Mouse (Mus musculus) intestine, embryonic 15.5 days (tissue): ENCODE measurements around the gene Twsg1. TPM values are rescaled to one million over a fixed set of nuclear protein-coding genes. Genes with fewer than 3 reads are reported as not detected.

Experiments used
- ATAC-seq: fragments of 200-750 bp; cut with Nextera tagmentation; 2 replicates; pipeline ENCODE4 v1.8.0; 2017; ENCODE audit warnings: moderate TSS enrichment, moderate library complexity
- H3K27ac ChIP-seq: fragments of 300-500 bp; sonication (generic); 2 replicates; pipeline ENCODE4 v1.5.1; 2015; ENCODE audit warnings: mild to moderate bottlenecking, inconsistent platforms
- H3K27me3 ChIP-seq: fragments of 300-500 bp; sonication (generic); replicated peaks from 2 replicates; pipeline ENCODE4 v1.6.1; 2015; ENCODE audit warnings: inconsistent platforms
- H3K36me3 ChIP-seq: fragments of 300-500 bp; sonication (generic); 2 replicates; pipeline ENCODE4 v1.6.1; 2015; ENCODE audit warnings: inconsistent platforms
- H3K4me1 ChIP-seq: fragments of 300-500 bp; sonication (generic); replicated peaks from 2 replicates; pipeline ENCODE4 v1.6.1; 2015; ENCODE audit warnings: inconsistent platforms
- H3K4me2 ChIP-seq: fragments of 300-500 bp; sonication (generic); replicated peaks from 2 replicates; pipeline ENCODE4 v1.6.1; 2015; ENCODE audit warnings: mild to moderate bottlenecking, inconsistent platforms
- H3K4me3 ChIP-seq: fragments of 300-500 bp; sonication (generic); replicated peaks from 2 replicates; pipeline ENCODE4 v1.5.1; 2015; ENCODE audit warnings: inconsistent platforms
- H3K9ac ChIP-seq: fragments of 300-500 bp; sonication (generic); 2 replicates; pipeline ENCODE4 v1.6.1; 2015; ENCODE audit warnings: inconsistent platforms
- H3K9me3 ChIP-seq: fragments of 300-500 bp; sonication (generic); 2 replicates; pipeline ENCODE4 v1.6.1; 2016; ENCODE audit warnings: inconsistent platforms
- WGBS: fragments of 180-500 bp; shearing (Covaris S2); methylation state at CpG from one replicate; pipeline ENCODE4 v1.1.7; 2015; 5-methylcytosine and 5-hydroxymethylcytosine counted together
- polyA plus RNA-seq: library from polyadenylated mRNA; unstranded; fragments of >200 nt; fragmentation: Nextera tagmentation; extraction: Ambion mirVana; gene quantifications from 2 replicates; pipeline ENCODE4 v1.2.1, GENCODE M21; 2015

The Twsg1 gene
- polyA plus RNA-seq, 1 experiment from 2014 or later: 82.4 TPM

DNA sequence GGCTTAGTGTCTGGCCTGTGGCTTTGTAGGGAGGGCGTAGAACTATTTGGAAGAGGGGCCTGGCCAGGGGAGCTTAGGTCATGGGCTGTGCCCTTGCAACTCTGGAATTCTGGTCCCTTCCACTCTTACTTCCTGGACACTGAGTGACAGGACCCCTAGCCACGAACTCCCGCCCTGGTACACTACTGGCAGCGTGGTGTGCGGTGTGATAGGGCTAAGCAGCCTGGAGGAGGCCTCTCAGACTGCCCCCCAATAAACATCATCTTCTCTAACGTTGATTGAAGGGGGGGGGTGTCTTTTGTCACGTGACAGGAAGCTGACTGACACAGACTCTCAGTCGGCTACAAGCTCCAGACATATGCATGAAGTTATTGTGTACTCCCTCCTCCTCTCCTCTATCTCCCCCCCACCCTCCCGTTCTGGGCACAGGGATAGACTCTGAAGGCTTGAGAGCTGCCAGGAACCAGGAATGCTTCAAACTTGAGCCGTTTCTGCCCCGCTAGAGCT, 44.1 kb downstream of the Twsg1 start:
- H3K27me3 ChIP-seq: no peaks in the 10 kb centered on the region
- peaks cover 7% of the 10 kb centered on the region for H3K4me1 ChIP-seq
- no peaks in the 10 kb centered on the region for H3K36me3 ChIP-seq
- no peaks in the 10 kb centered on the region for H3K9me3 ChIP-seq
- no peak overlapping the region for H3K4me3 ChIP-seq
- 42% methylated on average over 11 of the region's 11 CpGs for WGBS
- peak; percentile 65 for ATAC-seq
- no peak overlapping the region for H3K9ac ChIP-seq
- H3K27ac ChIP-seq: no peak overlapping the region
- peak overlapping the region; percentile 30; the same call in 1 of the 2 replicates for H3K4me2 ChIP-seq

DNA sequence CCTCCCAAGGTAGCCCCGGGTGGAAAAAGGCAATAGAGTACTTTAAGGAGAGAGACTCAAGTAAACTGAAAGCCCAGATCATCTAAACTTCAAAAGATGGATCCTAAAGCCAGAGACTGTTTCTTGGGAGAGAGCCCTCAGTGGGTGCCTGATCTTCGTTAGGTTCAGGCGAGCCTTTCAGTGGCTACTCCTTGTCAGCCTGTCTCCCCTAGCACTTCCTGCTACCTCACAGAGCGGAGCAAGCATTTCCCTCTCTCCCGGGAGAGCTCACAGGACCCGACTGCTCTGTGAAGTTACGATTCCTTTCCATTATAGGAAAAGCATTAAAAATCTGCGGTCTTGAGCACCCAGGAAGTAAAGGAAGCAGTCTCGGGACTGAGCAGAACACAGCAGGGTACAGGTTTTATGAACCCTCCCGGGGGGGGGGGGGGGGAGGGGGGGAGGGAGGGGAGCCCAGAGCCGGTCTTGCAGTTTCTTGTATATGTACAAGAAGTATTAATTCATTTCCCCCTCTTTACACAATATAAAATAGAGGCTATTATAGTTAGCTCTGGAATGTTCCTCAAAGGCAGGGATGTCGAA, 44.6 kb downstream of the Twsg1 start:
- peak; percentile 36 for ATAC-seq
- Histone ChIP-seq H3K27me3 (no peaks in the 10 kb centered on the region), H3K27ac (0 out of 2 replicates have a peak overlapping the region, but pooled peaks have one; percentile 27), H3K4me2 (peak overlapping the region; percentile 30; the same call in 1 of the 2 replicates), H3K4me1 (peaks cover 7% of the 10 kb centered on the region), H3K9ac (no peak overlapping the region), H3K4me3 (no peak overlapping the region), H3K36me3 (no peaks in the 10 kb centered on the region), H3K9me3 (no peaks in the 10 kb centered on the region)
- 28% methylated on average over 12 of the region's 12 CpGs for WGBS

DNA sequence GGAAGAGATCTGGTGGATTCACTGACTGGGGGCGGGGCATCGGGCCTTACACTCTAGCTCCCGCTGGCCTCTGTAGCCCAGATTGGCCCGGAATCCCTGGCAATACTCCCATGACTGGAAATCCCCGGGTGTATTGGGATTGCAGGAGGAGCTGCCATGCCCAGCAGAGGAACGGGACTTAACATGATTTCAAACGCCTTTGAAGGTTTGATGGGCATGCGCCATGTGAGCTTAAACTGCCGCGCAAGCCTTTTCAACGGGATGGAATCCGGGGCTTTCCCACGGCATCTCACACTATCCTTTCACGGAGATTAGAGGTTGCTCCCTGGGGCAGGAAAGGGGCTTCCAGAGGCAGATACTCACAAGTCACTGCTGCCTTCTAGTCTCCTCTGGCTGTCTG, 45.8 kb downstream of the Twsg1 start:
- ATAC-seq: no peak
- no peak overlapping the region for H3K27ac ChIP-seq

DNA sequence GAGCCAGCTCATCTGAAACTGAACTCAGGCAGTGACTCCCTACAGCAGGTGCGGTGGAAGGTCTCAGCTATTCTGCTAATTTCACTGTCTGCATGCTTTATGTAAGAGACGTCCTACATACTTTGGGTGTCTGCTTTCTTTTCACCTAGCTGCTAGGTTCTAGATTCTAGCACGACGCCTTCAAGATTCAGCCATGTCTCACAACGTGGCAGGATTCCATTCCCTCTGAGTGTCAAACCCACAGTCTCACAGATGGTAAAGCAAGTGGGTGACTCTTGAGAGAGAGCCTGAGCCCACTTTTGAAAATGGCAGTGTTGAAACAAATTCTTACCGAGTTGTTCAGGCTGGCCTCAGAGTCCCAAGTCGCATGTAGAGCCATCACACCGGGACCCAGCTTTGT, 47.2 kb downstream of the Twsg1 start:
- Histone ChIP-seq H3K4me1 (peaks cover 7% of the 10 kb centered on the region), H3K27ac (no peak overlapping the region), H3K4me2 (no peak overlapping the region), H3K9me3 (no peaks in the 10 kb centered on the region), H3K4me3 (no peak overlapping the region), H3K27me3 (no peaks in the 10 kb centered on the region), H3K9ac (no peak overlapping the region), H3K36me3 (no peaks in the 10 kb centered on the region)
- ATAC-seq: no peak
- 95% methylated on average over 8 of the region's 8 CpGs for WGBS

More for the DNA sequence above, 45.8 kb downstream of the Twsg1 start:
- Histone ChIP-seq H3K9me3 (no peaks in the 10 kb centered on the region), H3K9ac (no peak overlapping the region), H3K36me3 (no peaks in the 10 kb centered on the region), H3K4me2 (no peak overlapping the region), H3K4me1 (peaks cover 7% of the 10 kb centered on the region), H3K27me3 (no peaks in the 10 kb centered on the region), H3K4me3 (no peak overlapping the region)
- 88% methylated on average over 14 of the region's 14 CpGs for WGBS

DNA sequence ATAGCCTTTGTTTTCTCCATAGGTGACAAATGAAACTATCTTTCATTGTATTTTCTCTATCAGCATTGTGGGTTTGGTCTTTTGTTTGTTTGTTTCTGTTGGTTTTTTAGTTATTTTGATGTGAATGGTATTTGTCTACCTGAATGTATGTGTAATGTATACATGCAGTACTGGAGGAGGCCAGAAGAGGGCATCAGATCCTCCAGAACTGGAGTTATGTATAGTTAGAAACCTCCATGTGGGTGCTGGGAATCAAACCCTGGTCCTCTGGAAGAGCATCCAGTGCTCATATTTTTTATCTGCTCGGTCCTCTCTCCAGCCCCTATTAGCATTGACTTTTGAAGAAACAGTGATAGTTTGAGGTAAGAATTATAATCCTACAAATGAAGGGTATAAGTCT, 48.0 kb downstream of the Twsg1 start:
- no peaks in the 10 kb centered on the region for H3K36me3 ChIP-seq
- H3K9me3 ChIP-seq: no peaks in the 10 kb centered on the region
- peaks cover 7% of the 10 kb centered on the region for H3K4me1 ChIP-seq
- H3K27ac ChIP-seq: no peak overlapping the region
- 98% methylated on average over 1 of the region's 1 CpGs for WGBS
- no peak overlapping the region for H3K4me3 ChIP-seq
- H3K4me2 ChIP-seq: no peak overlapping the region
- no peaks in the 10 kb centered on the region for H3K27me3 ChIP-seq
- H3K9ac ChIP-seq: no peak overlapping the region
- no peak for ATAC-seq

DNA sequence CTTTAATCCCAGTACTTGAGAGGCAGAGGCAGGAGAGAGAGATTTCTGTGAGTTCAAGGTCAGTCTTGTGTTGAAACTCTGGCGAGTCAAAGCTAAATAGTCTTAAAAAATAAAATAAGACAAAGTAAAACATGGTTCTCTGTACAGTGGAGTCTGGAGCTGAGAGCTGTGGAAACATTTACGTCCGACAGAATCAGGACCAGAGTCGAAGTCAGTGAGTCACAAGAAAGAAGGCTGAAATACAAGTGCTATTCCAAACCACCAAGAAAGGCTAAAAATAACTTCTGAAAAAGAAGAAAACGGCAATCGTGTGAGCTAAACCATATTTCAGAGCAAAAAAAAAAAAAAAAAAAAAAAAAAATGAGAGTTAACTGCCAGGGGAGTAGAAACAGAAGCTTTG, 48.7 kb downstream of the Twsg1 start:
- Histone ChIP-seq H3K36me3 (no peaks in the 10 kb centered on the region), H3K9me3 (no peaks in the 10 kb centered on the region), H3K9ac (no peak overlapping the region), H3K4me1 (peaks cover 7% of the 10 kb centered on the region), H3K4me2 (no peak overlapping the region), H3K27me3 (no peaks in the 10 kb centered on the region), H3K4me3 (no peak overlapping the region), H3K27ac (no peak overlapping the region)
- 74% methylated on average over 6 of the region's 6 CpGs for WGBS
- no peak for ATAC-seq

DNA sequence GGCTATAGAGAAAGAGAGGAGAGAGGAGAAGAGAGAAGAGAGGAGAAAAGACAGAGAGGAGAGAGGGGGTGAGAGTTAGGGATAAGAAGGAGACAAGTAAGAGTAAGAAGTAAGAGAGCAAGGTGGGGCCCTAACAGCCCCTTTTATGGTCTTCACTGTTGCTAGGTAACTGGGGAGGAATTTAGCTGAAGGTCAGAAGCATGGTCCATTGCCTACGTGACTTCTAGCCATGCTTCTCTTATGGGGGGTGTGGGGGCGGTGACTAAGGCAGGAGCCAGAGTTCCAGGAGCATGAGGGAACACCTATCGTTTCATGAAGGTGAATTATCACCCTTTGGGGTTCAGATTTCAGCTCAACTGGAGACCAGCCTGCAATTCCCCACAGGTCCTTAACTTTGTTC, 55.0 kb downstream of the Twsg1 start:
- 57% methylated on average over 3 of the region's 3 CpGs for WGBS
- H3K4me1 ChIP-seq: no peaks in the 10 kb centered on the region

DNA sequence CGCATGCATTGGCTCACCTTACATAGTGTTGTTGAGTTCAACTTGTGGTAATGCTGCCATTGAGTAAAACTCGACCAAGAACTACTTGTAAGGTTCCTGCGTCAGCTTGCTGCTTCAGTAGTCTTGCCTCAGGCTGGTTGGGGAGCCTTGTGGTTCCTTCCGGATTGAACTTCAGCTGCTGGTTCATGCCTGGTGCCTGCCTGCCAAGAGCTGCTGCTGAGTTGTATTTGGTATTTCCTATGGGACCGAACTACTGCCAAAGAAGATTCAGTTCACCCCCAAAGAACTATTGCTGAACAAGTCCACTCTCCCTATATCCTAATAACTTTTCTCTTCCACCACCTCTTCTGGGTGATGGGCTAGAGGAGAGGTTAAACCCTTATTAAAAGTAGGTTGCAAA, 61.5 kb downstream of the Twsg1 start:
- H3K36me3 ChIP-seq: no peaks in the 10 kb centered on the region
- no peaks in the 10 kb centered on the region for H3K27me3 ChIP-seq
- H3K27ac ChIP-seq: no peak overlapping the region
- ATAC-seq: no peak
- no peak overlapping the region for H3K4me2 ChIP-seq
- H3K9ac ChIP-seq: no peak overlapping the region
- no peak overlapping the region for H3K4me3 ChIP-seq
- H3K4me1 ChIP-seq: no peaks in the 10 kb centered on the region; the same call in 1 of the 2 replicates
- 86% methylated on average over 5 of the region's 5 CpGs for WGBS
- no peaks in the 10 kb centered on the region for H3K9me3 ChIP-seq

More for the DNA sequence above, 55.0 kb downstream of the Twsg1 start:
- Histone ChIP-seq H3K36me3 (no peaks in the 10 kb centered on the region), H3K27me3 (no peaks in the 10 kb centered on the region), H3K4me2 (no peak overlapping the region), H3K9ac (no peak overlapping the region), H3K9me3 (no peaks in the 10 kb centered on the region), H3K27ac (no peak overlapping the region), H3K4me3 (no peak overlapping the region)
- no peak for ATAC-seq

DNA sequence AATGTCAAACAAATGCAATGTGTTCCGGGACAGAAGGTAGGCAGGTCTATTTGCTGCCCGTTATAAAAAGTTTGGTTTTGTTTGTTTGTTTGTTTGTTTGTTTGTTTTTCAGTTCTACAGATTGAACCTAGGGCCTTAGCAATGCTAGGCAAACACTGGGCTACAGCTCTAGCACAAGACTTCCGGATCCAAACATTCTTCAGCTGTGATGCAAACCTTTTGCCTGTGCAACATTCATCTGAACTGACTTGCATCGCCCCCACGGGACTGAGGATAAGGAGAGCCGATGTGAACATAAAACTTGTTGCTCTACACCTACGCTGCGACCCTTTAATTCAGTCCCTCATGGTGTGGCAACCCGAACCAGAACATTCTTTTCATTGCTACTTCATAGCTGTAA, 64.5 kb downstream of the Twsg1 start:
- Histone ChIP-seq H3K9me3 (no peaks in the 10 kb centered on the region), H3K4me2 (peak overlapping the region; percentile 75), H3K27ac (peak overlapping the region; percentile 96), H3K9ac (no peak overlapping the region), H3K4me1 (peaks cover 8% of the 10 kb centered on the region), H3K27me3 (no peaks in the 10 kb centered on the region), H3K36me3 (no peaks in the 10 kb centered on the region), H3K4me3 (no peak overlapping the region)
- 53% methylated on average over 9 of the region's 9 CpGs for WGBS
- ATAC-seq: no peak

DNA sequence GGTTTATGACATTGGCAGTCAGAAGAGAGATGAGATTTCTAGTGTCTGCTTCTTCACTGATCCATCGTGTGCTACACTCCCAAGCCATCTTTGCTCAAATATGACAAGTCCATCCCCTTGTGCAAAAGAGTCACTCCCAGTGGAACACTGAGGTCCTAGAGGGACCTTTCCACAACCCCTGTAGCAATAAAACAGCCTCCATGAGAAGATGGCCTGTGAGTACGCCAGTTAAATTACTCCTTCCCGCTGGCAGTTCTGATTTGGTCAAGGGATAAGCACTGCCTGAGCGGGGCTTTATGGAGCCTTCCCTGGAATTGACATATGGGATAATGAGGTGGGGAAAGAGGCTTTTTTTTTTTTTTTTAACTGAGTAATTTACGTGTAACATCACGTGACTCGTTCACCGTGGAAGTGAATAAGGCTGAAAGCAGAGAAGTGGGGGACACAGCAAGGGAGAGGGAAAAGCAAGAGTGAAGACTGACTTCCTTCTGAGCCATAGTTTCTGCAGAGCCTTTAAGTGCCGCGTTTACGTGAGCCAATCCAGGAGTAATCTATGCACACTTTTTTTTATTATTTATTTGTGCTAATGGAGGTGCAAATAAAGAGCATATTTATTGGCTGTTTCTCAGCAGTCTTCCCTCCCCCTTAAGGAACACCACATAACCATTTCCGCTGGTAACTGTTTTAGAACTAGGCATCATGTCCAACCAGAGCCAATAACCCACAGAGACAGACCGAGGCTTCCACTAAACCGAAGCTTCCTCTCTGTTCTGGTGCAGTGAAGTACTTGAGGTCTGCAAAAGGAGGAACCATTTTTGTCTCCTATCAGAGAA, 65.1 kb downstream of the Twsg1 start, which contains the start of gene Ralbp1:
Ralbp1 (minus strand) TSS at position 102 of the 833 bp plus-strand sequence.
- ATAC-seq: no peak
- Histone ChIP-seq H3K9me3 (no peaks in the 10 kb centered on the region), H3K4me2 (peak within 1 kb of the TSS; percentile 91), H3K27ac (peak within 1 kb of the TSS; percentile 96), H3K4me1 (peaks cover 8% of the 10 kb centered on the region), H3K27me3 (no peaks in the 10 kb centered on the region), H3K36me3 (no peaks in the 10 kb centered on the region), H3K9ac (peak within 1 kb of the TSS; percentile 83), H3K4me3 (peak within 1 kb of the TSS; percentile 86)
- 5% methylated on average over 14 of the region's 14 CpGs for WGBS

DNA sequence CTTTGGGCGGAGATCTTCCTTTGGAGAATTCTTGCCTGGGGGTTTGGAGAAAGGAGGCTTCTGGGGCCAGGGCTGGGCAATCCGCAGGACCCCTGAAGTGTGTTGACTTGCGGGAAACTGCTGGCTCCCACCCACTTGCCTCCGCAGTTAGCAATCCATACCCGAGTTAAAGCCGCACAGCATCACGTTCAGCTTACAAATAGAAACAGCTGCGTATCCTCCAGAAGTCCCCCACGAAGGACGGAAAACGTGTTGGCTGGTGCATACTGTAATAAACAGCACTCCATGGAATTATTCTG, 65.7 kb downstream of the Twsg1 start:
- peak overlapping the region; percentile 75 for H3K4me2 ChIP-seq
- H3K4me3 ChIP-seq: peak overlapping the region; percentile 86
- WGBS: under 1% methylated on average over 11 of the region's 11 CpGs
- no peaks in the 10 kb centered on the region for H3K9me3 ChIP-seq
- H3K27ac ChIP-seq: peak overlapping the region; percentile 96
- peaks cover 8% of the 10 kb centered on the region for H3K4me1 ChIP-seq
- H3K36me3 ChIP-seq: no peaks in the 10 kb centered on the region
- ATAC-seq: no peak
- peak overlapping the region; percentile 62 for H3K9ac ChIP-seq
- H3K27me3 ChIP-seq: no peaks in the 10 kb centered on the region

DNA sequence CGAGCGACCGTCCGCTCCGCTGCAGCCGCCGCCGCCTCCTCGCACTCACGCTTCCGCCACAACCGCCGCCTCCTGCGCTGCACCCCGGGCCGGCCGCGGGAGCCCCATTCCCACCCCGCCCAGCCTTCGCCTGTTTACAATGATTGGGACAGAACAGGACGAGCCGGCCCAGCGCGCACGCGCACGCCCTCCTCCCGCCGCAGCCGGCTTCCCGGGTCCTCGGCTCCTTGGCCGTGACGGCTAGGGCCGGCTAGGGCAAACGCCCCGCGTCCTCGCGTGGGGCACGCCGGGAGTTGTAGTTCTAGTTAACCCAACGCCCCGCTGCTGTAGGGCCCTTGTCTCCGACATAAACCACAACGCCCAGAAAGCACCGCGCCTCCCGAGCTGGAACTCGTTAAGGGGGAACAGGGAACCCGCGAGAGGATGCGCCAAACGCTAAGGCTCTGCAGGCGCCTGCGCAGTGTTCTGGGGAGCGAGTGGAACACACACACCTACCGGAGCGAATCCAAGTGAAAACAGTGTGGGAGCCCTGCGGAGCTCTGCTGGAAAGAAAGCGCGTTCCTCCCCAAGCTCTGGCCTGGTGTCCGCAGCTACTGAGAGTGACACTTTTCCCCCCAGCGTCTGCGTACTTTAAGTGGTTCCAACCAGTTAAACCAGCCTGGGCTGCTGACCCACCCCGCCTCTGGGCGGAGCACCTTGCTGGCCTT, 66.2 kb downstream of the Twsg1 start:
- under 1% methylated on average over 57 of the region's 67 CpGs for WGBS
- H3K9me3 ChIP-seq: no peaks in the 10 kb centered on the region

More for the DNA sequence above, 66.2 kb downstream of the Twsg1 start:
- Histone ChIP-seq H3K4me3 (peak overlapping the region; percentile 86), H3K36me3 (no peaks in the 10 kb centered on the region), H3K27ac (peak overlapping the region; percentile 96), H3K4me1 (peaks cover 8% of the 10 kb centered on the region), H3K4me2 (peak overlapping the region; percentile 91), H3K9ac (peak overlapping the region; percentile 83), H3K27me3 (no peaks in the 10 kb centered on the region)
- ATAC-seq: peak; percentile 99
